In the genomic region with DNA sequence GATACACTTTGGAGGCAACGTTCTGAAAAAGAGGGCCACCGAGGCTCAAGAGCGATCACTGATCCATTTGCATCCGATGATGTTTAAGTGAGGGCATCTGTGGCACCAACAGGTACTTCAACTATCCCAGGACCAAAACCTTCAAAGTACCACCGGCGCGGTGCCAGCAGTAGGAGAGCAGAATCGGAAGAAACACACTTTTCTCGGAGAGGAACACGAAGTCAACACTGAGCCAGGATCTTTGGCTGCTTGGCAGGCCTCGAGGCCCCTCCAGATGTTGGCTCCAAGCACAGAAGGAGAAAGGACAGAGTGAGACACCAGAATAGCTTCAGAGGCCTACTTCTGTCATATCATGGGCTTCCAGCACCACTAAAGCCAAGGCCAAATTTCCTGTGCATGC, we compare ENCODE assay signal across 19 mouse cellular contexts. TPM values are rescaled to one million over a fixed set of nuclear protein-coding genes. Genes with fewer than 3 reads are reported as not detected.
A peak's percentile ranks its signal among the peaks of the same experiment; 100 is the strongest.
DNase-seq lines count a peak whose midpoint lies in the region; ATAC-seq and TF ChIP-seq lines count a peak whose summit lies in the region.
"Had no signal": no experiment of that assay in that cellular context is flagged by ENCODE, and none has a peak within 500 bp of the region (broad histone marks: within the 10 kb centered on the region; RNA-seq: fewer than 3 reads in every experiment).

No protein-coding gene starts in this region.

- intact Hi-C loops in left cerebral cortex, adult 2 months (cut with DNase I): loop anchor here (5.0 kb wide), 1 partner anchor 92 kb away; no protein-coding TSS in a partner anchor

- no peaks in the 10 kb centered on the region for H3K27me3 ChIP-seq in testis, adult 2 months (ENCODE audit: control insufficient read depth, insufficient read depth, low read length)

- peak overlapping the region; percentile 38; the same call in 1 of the 2 replicates for H3K27ac ChIP-seq in left cerebral cortex, adult 2 months
- no peak overlapping the region for H3K27ac ChIP-seq in testis, adult 2 months (ENCODE audit: control insufficient read depth, insufficient read depth, low read depth, low read length)
- H3K27ac ChIP-seq: embryonic facial prominence, embryonic 13.5 days; forebrain, embryonic 10.5 days had no signal

- DNase-seq in cerebellum, adult 11 months: peak; percentile 24
- no peak for DNase-seq in cerebellum, adult 8-10 months
- DNase-seq in left cerebral cortex, adult 2 months (ENCODE audit: extremely low spot score in 1 of 2, low spot score in 2 of 2): peak in 1 of 2 experiments; percentile 15
- DNase-seq in left cerebral cortex, adult 9 months (ENCODE audit: low spot score in 2 of 2): no peak
- DNase-seq in testis, postnatal 14 days (ENCODE audit: low spot score): no peak
- DNase-seq in kidney, postnatal 25 days: no peak
- DNase-seq: adrenal gland, adult 2 months; gastrocnemius, postnatal 10 days; kidney, adult 2 months; kidney, postnatal 14 days; left cerebral cortex, postnatal 4 days; lung, adult 18-20 months; thymus, postnatal 36 days had no signal

- no peaks in the 10 kb centered on the region for H3K36me3 ChIP-seq in testis, adult 2 months (ENCODE audit: control insufficient read depth, insufficient read depth, low read length)
- H3K36me3 ChIP-seq: embryonic facial prominence, embryonic 13.5 days had no signal

- TF ChIP-seq POLR2A in testis, adult 2 months (IDR thresholded peaks at IDR 0.05; ENCODE audit: control insufficient read depth, low read depth, low read length): no peak

- peaks cover 2% of the 10 kb centered on the region; the same call in 1 of the 2 replicates for H3K4me1 ChIP-seq in testis, adult 2 months (ENCODE audit: control insufficient read depth, insufficient read depth, low read length)

- ATAC-seq in granulocyte monocyte progenitor cell, adult 5-6 weeks (replicated peaks; ENCODE audit: poor library complexity, severe bottlenecking): no peak
- ATAC-seq: CD4-positive, CD25-positive, alpha-beta regulatory T cell, adult 4 months had no signal

- H3K4me3 ChIP-seq in left cerebral cortex, adult 2 months: 0 out of 2 replicates have a peak overlapping the region, but pooled peaks have one; percentile 13
- peak overlapping the region; percentile 53 for H3K4me3 ChIP-seq in testis, adult 2 months (ENCODE audit: control insufficient read depth, low read depth, low read length)
- H3K4me3 ChIP-seq: embryonic facial prominence, embryonic 13.5 days; forebrain, embryonic 10.5 days had no signal

- TF ChIP-seq CTCF in left cerebral cortex, adult 2 months (IDR thresholded peaks at IDR 0.05): no peak
- TF ChIP-seq CTCF in testis, adult 2 months (IDR thresholded peaks at IDR 0.05; ENCODE audit: control insufficient read depth, insufficient read depth, insufficient replicate concordance, low read depth, low read length): no peak

RNA-seq across cellular contexts. Expression of gene Nrxn1, which starts 3.9 kb away (rescaled TPM):
- total RNA-seq in left cerebral cortex, adult 2 months (2021): 100 to 1,000 TPM; 615 to 617 TPM
- 2.2 and 3.1 TPM in 2 replicates for polyA plus RNA-seq in testis, adult 2 months (2012; rRNA removed)
- total RNA-seq in granulocyte monocyte progenitor cell, adult 5-6 weeks (2014; fragmentation: Nextera tagmentation): 7.7 and 13.9 TPM in 2 replicates
- total RNA-seq in granulocyte monocyte progenitor cell, adult 5-6 weeks (2017): 8.6 and 19.7 TPM in 2 replicates
- total RNA-seq: MEL had no signal

Comparison
In these comparisons a context has a peak if more than half of its experiments do, and no peak if none do; other contexts are left out.
1. RNA of gene Nrxn1, which starts 3.9 kb away (total RNA-seq): 615 to 617 TPM in left cerebral cortex, adult 2 months; 7.7 to 19.7 TPM in granulocyte monocyte progenitor cell, adult 5-6 weeks; every median in the first group is over 10 times any median in the second.